Mouse (Mus musculus) neural tube, embryonic 10.5 days (tissue): ENCODE data around the gene Cuedc1.

Experiments used
- DNase-seq: peaks from one replicate; pipeline ENCODE4 v3.0.0-alpha.2; 2017; ENCODE audit warnings: low spot score; ENCODE audit errors: extremely low spot score

Gene Cuedc1

DNA sequence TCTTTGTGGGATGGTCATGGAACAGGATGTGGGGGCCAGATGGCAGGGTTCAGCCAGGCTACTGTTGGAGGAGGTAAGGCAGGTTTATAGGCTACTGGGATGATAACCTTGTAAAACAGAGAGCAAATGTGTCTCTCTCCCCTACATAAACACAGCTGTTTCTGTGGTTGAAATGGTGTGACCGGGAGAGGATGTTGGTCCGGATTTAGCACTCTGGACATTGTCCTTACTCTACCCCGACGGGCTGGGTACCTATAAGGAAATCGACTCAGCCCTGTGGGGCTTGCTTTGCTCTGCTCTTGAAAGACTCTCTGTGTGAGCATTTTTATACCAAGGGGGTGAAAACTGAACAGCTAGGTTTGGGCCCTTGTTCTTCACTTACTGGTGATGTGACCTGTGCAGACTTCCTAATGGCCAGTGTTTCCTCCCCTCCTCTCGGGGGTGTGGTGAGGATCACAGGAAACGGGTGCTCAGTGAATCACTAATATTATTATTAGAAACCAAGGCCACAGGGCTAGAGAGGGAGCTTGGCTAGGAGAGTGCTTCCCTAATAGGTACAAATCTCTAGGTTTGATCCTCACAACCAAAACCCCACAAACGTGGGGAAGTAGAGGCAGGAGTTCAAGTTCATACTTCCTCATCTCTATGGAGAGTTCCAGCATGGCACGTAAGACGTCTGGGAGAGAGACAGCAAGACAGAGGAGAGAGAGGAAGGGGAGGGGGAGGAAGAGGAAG lies 19.7 kb downstream of the Cuedc1 start:
- no peak for DNase-seq

DNA sequence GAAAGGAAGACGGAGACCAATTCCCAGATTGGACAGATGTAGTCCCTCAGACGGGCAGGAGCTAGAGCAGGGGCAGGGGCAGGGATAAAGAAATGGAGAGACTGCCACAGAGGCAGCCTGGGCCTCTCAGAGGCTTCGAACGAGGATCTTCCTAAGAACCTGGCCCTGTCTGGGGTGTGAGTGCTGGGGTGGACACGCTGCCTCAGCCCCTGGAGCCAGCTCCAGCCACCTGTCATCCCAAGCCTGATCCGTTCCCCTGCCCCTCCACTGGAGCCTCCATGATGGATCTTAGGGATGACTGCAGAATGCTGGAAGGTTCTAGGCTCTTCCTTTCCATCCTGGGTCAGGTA lies 20.2 kb downstream of the Cuedc1 start:
- DNase-seq, result no peak

DNA sequence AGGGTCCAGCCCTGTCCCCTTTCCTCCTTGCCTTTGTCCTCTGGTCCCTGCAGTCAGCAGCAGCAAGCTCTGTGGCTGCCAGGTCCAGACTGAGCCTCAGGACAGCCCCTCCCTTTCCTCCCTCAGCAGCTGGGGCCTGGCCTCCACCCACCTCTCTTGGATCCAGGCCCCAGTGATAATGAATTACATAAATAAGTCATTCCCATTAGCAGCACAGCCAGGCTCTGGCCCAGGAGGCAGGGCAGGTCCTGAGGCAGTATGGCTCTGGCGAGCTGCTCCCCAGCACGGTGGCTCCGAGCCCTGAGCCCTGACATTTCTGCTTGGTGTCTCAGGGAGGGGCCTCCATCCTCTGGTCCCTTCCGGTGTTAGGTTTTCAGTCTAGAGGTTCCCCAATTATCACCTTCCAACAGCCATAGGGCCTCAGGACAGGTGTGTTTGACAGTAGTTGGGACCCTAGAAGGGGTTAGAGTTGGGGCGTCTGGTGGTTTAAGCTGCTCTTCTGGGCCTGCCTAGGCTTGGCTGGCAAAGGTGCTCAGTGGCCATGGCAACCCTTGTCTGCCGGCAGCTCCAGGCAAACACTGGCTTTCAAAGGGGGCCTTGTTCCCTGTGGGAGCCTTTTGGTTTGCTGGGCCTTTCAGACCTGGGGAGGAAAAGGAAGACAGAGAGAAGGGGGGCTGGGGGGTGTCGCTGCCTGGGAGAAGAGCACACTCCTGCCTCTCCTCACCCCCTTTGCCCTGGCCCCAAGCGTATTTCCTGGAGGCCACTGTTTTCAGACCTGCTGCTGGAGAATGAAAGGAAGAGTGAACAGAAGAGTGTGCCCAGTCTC lies 21.2 kb downstream of the Cuedc1 start:
- DNase-seq, result peak; percentile 68

DNA sequence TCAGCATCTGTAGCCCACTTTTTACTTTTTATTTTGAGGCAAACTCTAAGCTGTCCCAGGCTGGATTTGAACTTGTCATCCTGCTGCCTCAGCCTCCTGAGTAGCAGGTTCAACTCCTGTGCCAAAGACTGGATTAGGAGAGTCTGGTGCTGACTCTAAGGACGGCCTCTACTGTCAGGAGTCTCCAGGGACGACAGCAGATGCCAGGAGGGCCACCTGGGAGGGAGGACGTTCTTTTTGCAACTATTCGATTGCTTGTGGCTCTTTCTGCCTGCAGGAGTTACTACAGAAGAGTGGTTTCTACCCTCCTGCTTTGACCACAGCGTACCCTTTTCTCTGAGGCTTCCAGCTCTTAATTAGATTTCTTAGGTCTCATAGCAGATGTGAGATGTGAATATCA lies 24.7 kb downstream of the Cuedc1 start:
- DNase-seq, result no peak

DNA sequence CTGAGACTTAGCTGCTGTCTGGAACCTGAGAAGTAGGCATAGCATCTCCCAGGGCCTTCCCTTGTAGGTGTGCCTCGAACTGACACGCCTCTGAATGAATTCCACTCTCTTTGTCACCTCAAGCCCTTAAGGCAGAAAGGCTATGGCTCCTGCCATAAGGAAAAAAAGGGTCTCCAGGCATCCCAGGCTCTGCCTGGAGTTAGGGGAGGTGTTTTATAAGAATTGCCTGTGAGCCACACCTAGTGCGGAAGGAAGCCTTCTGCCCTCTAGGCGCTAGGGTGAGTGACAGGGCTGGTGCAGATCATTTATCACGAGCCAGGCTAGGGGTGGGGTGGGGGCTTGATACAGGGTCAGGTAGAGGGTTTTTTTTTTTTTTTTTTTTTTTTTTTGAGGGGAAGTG lies 25.2 kb downstream of the Cuedc1 start:
- no peak for DNase-seq

GRCm38 (mm10) chr11:88123731-88124130 lies 25.9 kb downstream of the Cuedc1 start:
- DNase-seq, result no peak

DNA sequence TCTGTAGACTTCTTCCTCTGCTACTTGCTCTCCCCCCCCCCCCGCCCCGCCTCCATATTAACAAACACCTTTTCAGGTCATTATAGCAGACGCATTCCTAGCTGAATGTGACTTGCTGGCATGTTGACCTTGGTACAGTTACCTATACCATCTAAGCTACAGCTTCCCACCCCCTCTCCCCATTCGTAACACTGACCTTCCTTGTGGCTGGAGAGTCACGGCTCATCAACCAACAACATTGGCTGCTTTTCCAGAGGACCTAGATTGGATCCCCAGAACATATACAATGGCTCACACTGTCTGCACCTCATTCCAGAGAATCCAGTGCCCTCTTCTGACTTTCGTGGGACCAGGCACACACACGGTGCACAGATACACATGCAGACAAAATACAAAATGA lies 27.6 kb downstream of the Cuedc1 start:
- no peak for DNase-seq

GRCm38 (mm10) chr11:88126306-88126793 lies 28.5 kb downstream of the Cuedc1 start:
- DNase-seq, result no peak

DNA sequence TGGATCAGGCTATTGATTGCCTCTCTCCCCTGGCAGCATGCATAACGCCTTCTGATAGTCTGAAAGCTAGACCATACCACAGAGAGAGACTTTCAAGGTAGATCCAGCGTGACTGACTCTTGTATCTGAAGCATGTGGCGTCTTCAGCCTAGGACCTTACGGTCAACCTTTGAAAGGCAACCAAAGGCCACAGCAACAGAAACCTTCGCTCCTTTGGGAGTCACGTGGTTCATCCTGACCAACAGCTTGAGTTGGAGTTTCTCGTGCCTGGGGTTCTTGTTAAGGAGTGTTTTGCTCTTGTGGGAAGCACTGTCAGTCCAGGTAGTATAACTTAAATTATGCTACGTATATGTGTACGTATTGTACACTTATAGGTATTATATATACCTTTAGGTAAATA lies 30.6 kb downstream of the Cuedc1 start:
- no peak for DNase-seq

GRCm38 (mm10) chr11:88129281-88129680 lies 31.4 kb downstream of the Cuedc1 start:
- DNase-seq, result no peak

GRCm38 (mm10) chr11:88129935-88130334 lies 32.1 kb downstream of the Cuedc1 start:
- DNase-seq, result no peak

DNA sequence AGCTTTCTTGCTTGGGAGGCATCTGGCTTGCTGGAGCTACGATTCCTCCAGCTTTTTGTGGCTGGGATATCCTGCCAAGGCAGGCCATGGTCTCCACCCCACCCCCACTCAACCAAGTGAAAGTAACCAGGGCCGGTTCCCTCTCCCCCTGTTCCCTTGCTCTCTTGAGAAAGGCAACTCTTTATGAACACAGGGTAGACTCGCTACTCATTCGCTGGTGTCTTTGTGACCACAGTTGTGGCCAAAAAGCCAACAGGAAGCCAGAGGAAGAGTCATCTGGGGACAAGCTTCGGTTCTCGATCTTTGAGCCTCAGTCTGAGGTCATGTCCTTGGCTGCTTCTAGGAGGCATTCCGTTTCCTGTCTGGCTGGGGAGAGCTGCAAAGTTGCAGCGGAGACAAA lies 34.0 kb downstream of the Cuedc1 start:
- no peak for DNase-seq

GRCm38 (mm10) chr11:88135218-88135617 lies 37.4 kb downstream of the Cuedc1 start:
- no peak for DNase-seq

DNA sequence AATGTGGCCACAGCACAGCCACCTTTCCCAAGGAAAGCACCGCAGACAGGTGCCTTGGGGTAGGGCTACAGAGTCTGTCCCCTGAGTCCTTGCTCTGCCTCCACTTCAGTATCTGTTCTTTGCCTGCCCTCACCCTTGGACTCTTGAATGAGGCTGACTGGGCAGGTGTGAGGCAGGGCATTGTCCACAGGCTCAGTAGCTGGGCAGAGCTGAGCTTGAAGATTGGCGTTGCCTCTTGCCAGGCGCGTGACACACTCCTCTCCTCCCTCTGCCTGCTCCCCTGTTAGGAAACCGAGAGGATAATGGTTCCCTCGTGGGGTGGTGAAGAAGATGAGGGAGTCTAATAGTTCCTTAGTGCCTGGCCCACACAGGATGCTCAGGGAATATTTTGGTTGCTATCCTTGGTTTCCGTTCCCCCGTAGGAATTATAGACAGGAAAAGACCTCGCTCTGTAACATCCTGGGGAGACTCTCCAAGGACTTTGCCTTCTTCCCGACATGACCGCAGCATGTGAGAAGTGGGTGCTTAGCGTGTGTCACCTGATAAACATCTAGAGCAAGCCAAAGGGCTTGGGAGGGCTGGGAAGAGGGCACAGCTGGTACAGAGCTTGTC lies 40.1 kb downstream of the Cuedc1 start:
- DNase-seq, result no peak

DNA sequence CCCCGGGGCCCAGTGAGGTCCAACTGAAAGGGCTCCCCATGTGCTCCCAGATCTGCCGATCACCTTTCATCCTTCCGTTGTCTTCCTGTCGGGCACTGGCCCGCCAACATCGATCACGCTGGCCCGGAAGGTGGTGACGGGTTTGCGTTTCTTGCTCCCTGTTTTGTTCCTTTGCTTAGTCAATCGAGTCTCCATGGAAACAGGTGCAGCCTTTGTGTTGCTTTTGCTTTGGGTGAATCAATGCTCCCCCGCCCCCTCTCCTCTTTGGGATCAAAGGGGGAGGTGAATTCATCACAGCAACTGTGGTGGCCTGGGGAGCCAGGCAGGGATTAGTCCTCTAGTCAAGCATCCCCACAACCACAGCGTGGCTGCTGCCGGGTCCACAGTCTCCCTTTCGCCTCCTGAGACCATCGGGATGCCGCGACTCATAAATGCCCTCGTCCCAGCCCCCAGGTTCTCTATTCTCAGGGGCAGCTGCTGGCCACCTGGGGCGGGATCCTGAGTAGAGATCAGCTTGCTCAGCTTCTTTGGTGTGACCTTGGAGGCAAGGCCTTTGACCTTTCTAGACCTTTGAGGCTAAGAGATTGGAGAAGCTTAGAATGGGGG lies 41.5 kb downstream of the Cuedc1 start:
- DNase-seq, result peak; percentile 87

- no peak for DNase-seq
Observed at GRCm38 (mm10) chr11:88140066-88141060, 42.5 kb downstream of the Cuedc1 start.

- DNase-seq, result peak; percentile 66
Observed at GRCm38 (mm10) chr11:88142362-88142761, 44.5 kb downstream of the Cuedc1 start.

DNA sequence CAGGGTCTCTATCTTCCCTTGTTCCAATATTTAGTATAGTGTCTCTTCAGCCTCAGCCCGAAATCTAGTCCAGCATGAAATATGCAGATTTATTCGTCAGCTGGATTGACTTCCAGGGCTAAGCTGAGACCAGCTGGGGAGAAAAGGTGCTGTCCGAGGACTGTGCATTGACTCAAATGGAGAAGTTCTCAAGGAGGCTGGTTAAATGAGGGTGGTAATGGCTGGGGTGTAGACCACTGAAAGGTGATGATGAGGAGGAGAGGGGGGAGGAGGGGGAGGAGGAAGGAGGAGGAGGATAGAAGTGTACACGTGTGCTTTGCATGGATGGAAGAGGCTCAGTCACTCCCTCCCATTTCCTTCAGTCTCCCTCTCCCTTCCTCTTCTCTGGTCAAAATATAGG lies 46.2 kb downstream of the Cuedc1 start:
- DNase-seq, result no peak

DNA sequence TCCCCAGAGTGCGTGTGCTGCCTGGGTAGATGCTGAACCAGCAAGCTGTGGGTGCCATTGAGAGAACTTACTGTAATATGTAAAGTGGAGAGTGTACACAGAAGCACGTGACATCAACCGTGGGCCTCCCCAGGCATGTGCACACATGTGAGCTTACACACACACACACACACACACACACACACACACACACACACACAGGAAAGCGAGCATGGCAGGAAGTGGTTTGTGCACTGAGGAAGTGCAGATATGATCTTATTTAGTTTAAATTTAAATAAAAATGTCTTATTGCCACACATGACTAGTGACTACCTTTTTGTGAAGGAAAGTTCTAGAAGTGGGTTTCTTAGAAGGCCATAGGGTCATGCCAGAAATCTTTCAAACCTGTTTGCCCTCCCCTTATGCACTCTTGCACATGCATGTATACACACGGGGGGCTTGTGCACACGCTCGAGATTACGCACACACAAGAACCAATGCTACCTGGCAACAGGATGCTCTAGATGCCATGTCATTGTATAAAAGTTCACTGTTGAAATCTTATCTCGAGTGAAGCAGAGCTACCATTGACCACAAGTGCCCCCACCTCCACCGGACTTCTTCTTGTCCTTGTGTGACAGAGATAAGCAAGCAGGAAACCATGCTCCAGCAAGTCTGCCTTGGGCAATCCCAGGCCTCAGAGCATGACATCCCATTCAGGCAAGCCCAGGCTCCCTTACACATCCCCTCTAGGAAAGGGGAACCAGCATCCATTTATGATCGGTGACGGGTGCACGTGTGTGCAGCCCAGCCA lies 47.6 kb downstream of the Cuedc1 start:
- no peak for DNase-seq
